Mouse (Mus musculus): ENCODE data around the gene Ptprn2. TPM values are rescaled to one million over a fixed set of nuclear protein-coding genes. Genes with fewer than 3 reads are reported as not detected.

The Ptprn2 gene
- polyA plus RNA-seq, 1 experiment = 0.37 TPM

GRCm38 (mm10) chr12:117027351-117027750 lies 541.8 kb downstream of the Ptprn2 start:
- no peak overlapping the region for H3K27ac ChIP-seq (ENCODE audit: insufficient read depth, low read length)
- no peak overlapping the region for H3K4me3 ChIP-seq (ENCODE audit: low read depth, low read length)

GRCm38 (mm10) chr12:117028333-117028961 lies 542.9 kb downstream of the Ptprn2 start:
- H3K9ac ChIP-seq (ENCODE audit: low read depth, poor library complexity, severe bottlenecking) = no peak overlapping the region
- no peak overlapping the region for H3K27ac ChIP-seq (ENCODE audit: insufficient read depth, low read length)
- H3K27me3 ChIP-seq (ENCODE audit: control insufficient read depth, insufficient read depth, low read length, poor library complexity, severe bottlenecking) = no peaks in the 10 kb centered on the region

More at GRCm38 (mm10) chr12:117027351-117027750, 541.8 kb downstream of the Ptprn2 start:
- no peak for TF ChIP-seq EP300 (IDR thresholded peaks at IDR 0.05; ENCODE audit: insufficient read depth, low read depth, low read length)
- no peak for TF ChIP-seq CTCF (IDR thresholded peaks at IDR 0.05; ENCODE audit: low read depth, low read length)
- TF ChIP-seq POLR2A (IDR thresholded peaks at IDR 0.05; ENCODE audit: insufficient read depth, low read length) = no peak
- H3K36me3 ChIP-seq (ENCODE audit: control insufficient read depth, insufficient read depth, low read length, poor library complexity, severe bottlenecking) = no peaks in the 10 kb centered on the region
- H3K4me1 ChIP-seq (ENCODE audit: control insufficient read depth, insufficient read depth, low read length) = no peaks in the 10 kb centered on the region
- H3K9me3 ChIP-seq (replicated peaks; ENCODE audit: control insufficient read depth, insufficient read depth, low read length, poor library complexity, severe bottlenecking) = no peaks in the 10 kb centered on the region
- H3K27me3 ChIP-seq (ENCODE audit: control insufficient read depth, insufficient read depth, low read length, poor library complexity, severe bottlenecking) = no peaks in the 10 kb centered on the region
- H3K9ac ChIP-seq (ENCODE audit: low read depth, poor library complexity, severe bottlenecking) = no peak overlapping the region

GRCm38 (mm10) chr12:117033172-117033571 lies 547.7 kb downstream of the Ptprn2 start:
- TF ChIP-seq POLR2A (IDR thresholded peaks at IDR 0.05; ENCODE audit: insufficient read depth, low read length) (no peak), EP300 (IDR thresholded peaks at IDR 0.05; ENCODE audit: insufficient read depth, low read depth, low read length) (no peak), CTCF (IDR thresholded peaks at IDR 0.05; ENCODE audit: low read depth, low read length) (no peak)
- Histone ChIP-seq H3K27me3 (ENCODE audit: control insufficient read depth, insufficient read depth, low read length, poor library complexity, severe bottlenecking) (no peaks in the 10 kb centered on the region), H3K4me3 (ENCODE audit: low read depth, low read length) (no peak overlapping the region), H3K36me3 (ENCODE audit: control insufficient read depth, insufficient read depth, low read length, poor library complexity, severe bottlenecking) (no peaks in the 10 kb centered on the region), H3K4me1 (ENCODE audit: control insufficient read depth, insufficient read depth, low read length) (no peaks in the 10 kb centered on the region), H3K9ac (ENCODE audit: low read depth, poor library complexity, severe bottlenecking) (no peak overlapping the region), H3K27ac (ENCODE audit: insufficient read depth, low read length) (no peak overlapping the region), H3K9me3 (replicated peaks; ENCODE audit: control insufficient read depth, insufficient read depth, low read length, poor library complexity, severe bottlenecking) (no peaks in the 10 kb centered on the region)

More at GRCm38 (mm10) chr12:117028333-117028961, 542.9 kb downstream of the Ptprn2 start:
- no peak overlapping the region for H3K4me3 ChIP-seq (ENCODE audit: low read depth, low read length)
- TF ChIP-seq EP300 (IDR thresholded peaks at IDR 0.05; ENCODE audit: insufficient read depth, low read depth, low read length) = no peak
- no peak for TF ChIP-seq CTCF (IDR thresholded peaks at IDR 0.05; ENCODE audit: low read depth, low read length)
- TF ChIP-seq POLR2A (IDR thresholded peaks at IDR 0.05; ENCODE audit: insufficient read depth, low read length) = no peak
- H3K4me1 ChIP-seq (ENCODE audit: control insufficient read depth, insufficient read depth, low read length) = no peaks in the 10 kb centered on the region
- no peaks in the 10 kb centered on the region for H3K36me3 ChIP-seq (ENCODE audit: control insufficient read depth, insufficient read depth, low read length, poor library complexity, severe bottlenecking)
- no peaks in the 10 kb centered on the region for H3K9me3 ChIP-seq (replicated peaks; ENCODE audit: control insufficient read depth, insufficient read depth, low read length, poor library complexity, severe bottlenecking)

GRCm38 (mm10) chr12:117034506-117034905 lies 549.0 kb downstream of the Ptprn2 start:
- Histone ChIP-seq H3K36me3 (ENCODE audit: control insufficient read depth, insufficient read depth, low read length, poor library complexity, severe bottlenecking) (no peaks in the 10 kb centered on the region), H3K4me1 (ENCODE audit: control insufficient read depth, insufficient read depth, low read length) (peaks cover under 1% of the 10 kb centered on the region), H3K9ac (ENCODE audit: low read depth, poor library complexity, severe bottlenecking) (no peak overlapping the region), H3K9me3 (replicated peaks; ENCODE audit: control insufficient read depth, insufficient read depth, low read length, poor library complexity, severe bottlenecking) (no peaks in the 10 kb centered on the region), H3K4me3 (ENCODE audit: low read depth, low read length) (no peak overlapping the region), H3K27ac (ENCODE audit: insufficient read depth, low read length) (no peak overlapping the region), H3K27me3 (ENCODE audit: control insufficient read depth, insufficient read depth, low read length, poor library complexity, severe bottlenecking) (no peaks in the 10 kb centered on the region)
- no peak for TF ChIP-seq POLR2A (IDR thresholded peaks at IDR 0.05; ENCODE audit: insufficient read depth, low read length)
- no peak for TF ChIP-seq CTCF (IDR thresholded peaks at IDR 0.05; ENCODE audit: low read depth, low read length)
- no peak for TF ChIP-seq EP300 (IDR thresholded peaks at IDR 0.05; ENCODE audit: insufficient read depth, low read depth, low read length)

GRCm38 (mm10) chr12:117035243-117035642 lies 549.7 kb downstream of the Ptprn2 start:
- H3K4me3 ChIP-seq (ENCODE audit: low read depth, low read length) = no peak overlapping the region
- no peak overlapping the region for H3K27ac ChIP-seq (ENCODE audit: insufficient read depth, low read length)
- no peaks in the 10 kb centered on the region for H3K36me3 ChIP-seq (ENCODE audit: control insufficient read depth, insufficient read depth, low read length, poor library complexity, severe bottlenecking)
- H3K27me3 ChIP-seq (ENCODE audit: control insufficient read depth, insufficient read depth, low read length, poor library complexity, severe bottlenecking) = no peaks in the 10 kb centered on the region
- TF ChIP-seq EP300 (IDR thresholded peaks at IDR 0.05; ENCODE audit: insufficient read depth, low read depth, low read length) (no peak), CTCF (IDR thresholded peaks at IDR 0.05; ENCODE audit: low read depth, low read length) (peak; percentile 79), POLR2A (IDR thresholded peaks at IDR 0.05; ENCODE audit: insufficient read depth, low read length) (no peak)
- no peaks in the 10 kb centered on the region for H3K9me3 ChIP-seq (replicated peaks; ENCODE audit: control insufficient read depth, insufficient read depth, low read length, poor library complexity, severe bottlenecking)
- peaks cover 2% of the 10 kb centered on the region for H3K4me1 ChIP-seq (ENCODE audit: control insufficient read depth, insufficient read depth, low read length)
- H3K9ac ChIP-seq (ENCODE audit: low read depth, poor library complexity, severe bottlenecking) = no peak overlapping the region

- no peaks in the 10 kb centered on the region for H3K36me3 ChIP-seq (ENCODE audit: control insufficient read depth, insufficient read depth, low read length, poor library complexity, severe bottlenecking)
- TF ChIP-seq POLR2A (IDR thresholded peaks at IDR 0.05; ENCODE audit: insufficient read depth, low read length) (no peak), EP300 (IDR thresholded peaks at IDR 0.05; ENCODE audit: insufficient read depth, low read depth, low read length) (0 out of 2 replicates have a peak, but pooled peaks have one; percentile 48)
- peaks cover 2% of the 10 kb centered on the region for H3K4me1 ChIP-seq (ENCODE audit: control insufficient read depth, insufficient read depth, low read length)
- no peak overlapping the region for H3K9ac ChIP-seq (ENCODE audit: low read depth, poor library complexity, severe bottlenecking)
- no peak overlapping the region for H3K27ac ChIP-seq (ENCODE audit: insufficient read depth, low read length)
- H3K4me3 ChIP-seq (ENCODE audit: low read depth, low read length) = no peak overlapping the region
- no peaks in the 10 kb centered on the region for H3K27me3 ChIP-seq (ENCODE audit: control insufficient read depth, insufficient read depth, low read length, poor library complexity, severe bottlenecking)
- no peaks in the 10 kb centered on the region for H3K9me3 ChIP-seq (replicated peaks; ENCODE audit: control insufficient read depth, insufficient read depth, low read length, poor library complexity, severe bottlenecking)
Measured at GRCm38 (mm10) chr12:117039411-117039810, 553.9 kb downstream of the Ptprn2 start.

All from ES-Bruce4 (cell line).